Mouse (Mus musculus) kidney, adult 9 months (tissue): Measurements from ENCODE around the gene Spag8.

Experiments
- DNase-seq: peaks from one replicate; pipeline ENCODE4 v3.0.0; 2022

The Spag8 gene

GRCm38 (mm10) chr4:43649783-43650182 is 3.6 kb downstream of the Spag8 start:
- DNase-seq: no peak

- no peak for DNase-seq
Measured at GRCm38 (mm10) chr4:43640491-43640890, 12.9 kb downstream of the Spag8 start.

GRCm38 (mm10) chr4:43640076-43640475 is 13.3 kb downstream of the Spag8 start:
- no peak for DNase-seq

- no peak for DNase-seq
Measured at GRCm38 (mm10) chr4:43636751-43637150, 16.6 kb downstream of the Spag8 start.

GRCm38 (mm10) chr4:43634621-43635374 is 18.6 kb downstream of the Spag8 start:
- DNase-seq: no peak

GRCm38 (mm10) chr4:43633736-43634135 is 19.7 kb downstream of the Spag8 start:
- DNase-seq: no peak

- DNase-seq: no peak
Measured at GRCm38 (mm10) chr4:43633296-43633695, 20.1 kb downstream of the Spag8 start.

- peak; percentile 33 for DNase-seq
Measured at GRCm38 (mm10) chr4:43631956-43632920, 21.2 kb downstream of the Spag8 start.

GRCm38 (mm10) chr4:43631046-43631955 is 22.1 kb downstream of the Spag8 start, which contains the start of gene Npr2:
TSS of gene Npr2 (plus strand) at chr4:43631935.
- no peak for DNase-seq

GRCm38 (mm10) chr4:43630671-43631045 is 22.7 kb downstream of the Spag8 start:
- DNase-seq: no peak

GRCm38 (mm10) chr4:43630030-43630581 is 23.3 kb downstream of the Spag8 start:
- DNase-seq: peak; percentile 94

GRCm38 (mm10) chr4:43629106-43629817 is 24.1 kb downstream of the Spag8 start:
- no peak for DNase-seq

- DNase-seq: no peak
Measured at GRCm38 (mm10) chr4:43620146-43620778, 33.1 kb downstream of the Spag8 start.

GRCm38 (mm10) chr4:43613060-43613730 is 40.2 kb downstream of the Spag8 start:
- DNase-seq: no peak

GRCm38 (mm10) chr4:43612534-43612933 is 40.9 kb downstream of the Spag8 start:
- no peak for DNase-seq

- DNase-seq: no peak
Measured at GRCm38 (mm10) chr4:43604751-43605685, 48.4 kb downstream of the Spag8 start.

GRCm38 (mm10) chr4:43604099-43604498 is 49.3 kb downstream of the Spag8 start:
- DNase-seq: no peak
